Mouse (Mus musculus) kidney, adult 9 months (tissue): ENCODE measurements around the gene Krtap5-5.
"Not testable (repeated sequence)": the region's sequence is repeated elsewhere in the genome, so short reads cannot be mapped to it uniquely, and the experiment has no call there.

Experiments used
- DNase-seq: peaks from one replicate; pipeline ENCODE4 v3.0.0; 2022

Krtap5-5 gene

GRCm38 (mm10) chr7:142229871-142230270 lies at the start of gene Krtap5-5:
Gene Krtap5-5 (minus strand): TSS chr7:142229971.
- DNase-seq = peak; percentile 4

GRCm38 (mm10) chr7:142279291-142279690 lies 49.5 kb upstream of the Krtap5-5 start:
- DNase-seq = not testable (repeated sequence)

DNA sequence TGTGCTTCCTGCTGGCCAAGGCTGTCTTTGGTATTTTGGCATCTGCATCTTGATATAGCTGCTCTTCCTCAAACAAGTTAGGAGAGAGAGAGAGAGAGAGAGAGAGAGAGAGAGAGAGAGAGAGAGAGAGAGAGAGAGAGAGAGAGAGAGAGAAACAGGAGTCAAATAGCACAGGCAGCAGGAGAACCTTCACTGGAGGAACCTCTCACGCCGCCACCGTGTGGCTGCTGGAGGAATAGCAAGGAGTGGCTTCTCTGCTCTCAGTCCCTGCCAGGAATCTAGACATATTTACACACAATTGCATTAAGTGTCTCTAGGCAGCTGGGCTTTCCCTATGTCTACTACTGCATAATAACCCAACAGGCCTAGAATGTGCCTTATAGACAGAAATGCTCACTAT lies 48.4 kb upstream of the Krtap5-5 start:
- peak; percentile 47 for DNase-seq

DNA sequence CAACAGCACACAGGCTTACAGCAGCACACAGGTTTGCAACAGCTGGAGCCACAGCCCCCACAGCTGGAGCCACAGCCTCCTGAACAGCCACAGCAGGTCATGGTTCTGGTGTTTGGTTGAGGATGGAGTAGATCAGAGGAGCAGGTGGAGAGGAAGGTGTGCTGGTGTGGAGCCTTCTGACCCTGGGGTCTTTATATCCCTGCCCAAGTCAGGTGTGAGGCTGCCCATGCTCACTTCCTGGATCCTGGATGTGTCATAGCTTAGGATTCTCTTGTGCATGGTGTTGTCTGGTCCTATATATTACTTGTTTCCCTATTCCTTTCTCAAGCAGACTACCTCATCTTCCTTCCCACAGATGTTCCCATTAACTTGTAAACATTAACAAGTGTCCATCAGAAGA lies 44.5 kb upstream of the Krtap5-5 start, which contains the start of gene Gm4559:
TSS of gene Gm4559 (minus strand) at position 101 of the 400 bp plus-strand sequence.
- not testable (repeated sequence) for DNase-seq

- not testable (repeated sequence) for DNase-seq
These were observed 28.5 kb upstream of the Krtap5-5 start, which contains the start of gene Gm2431 for GRCm38 (mm10) chr7:142258254-142258653. Gene Gm2431 (minus strand): TSS chr7:142258354.

DNA sequence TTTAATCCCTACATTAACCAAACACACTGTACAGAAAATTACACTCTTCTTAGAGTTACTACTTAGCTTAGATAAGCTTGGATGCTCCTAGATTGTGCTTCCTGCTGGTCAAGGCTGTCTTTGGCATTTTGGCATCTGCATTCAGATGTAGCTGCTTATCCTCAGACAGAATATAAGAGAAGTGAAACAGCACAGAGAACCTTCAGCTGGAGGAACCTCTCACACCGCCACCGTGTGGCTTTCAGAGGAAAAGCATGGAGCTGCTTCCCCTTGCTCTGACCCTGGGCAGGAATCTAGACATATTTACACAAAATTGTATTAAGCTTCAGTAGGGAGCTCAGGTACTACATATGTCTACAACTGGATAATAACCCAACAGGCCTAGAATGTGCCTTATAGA lies 25.7 kb upstream of the Krtap5-5 start:
- peak; percentile 16 for DNase-seq

DNA sequence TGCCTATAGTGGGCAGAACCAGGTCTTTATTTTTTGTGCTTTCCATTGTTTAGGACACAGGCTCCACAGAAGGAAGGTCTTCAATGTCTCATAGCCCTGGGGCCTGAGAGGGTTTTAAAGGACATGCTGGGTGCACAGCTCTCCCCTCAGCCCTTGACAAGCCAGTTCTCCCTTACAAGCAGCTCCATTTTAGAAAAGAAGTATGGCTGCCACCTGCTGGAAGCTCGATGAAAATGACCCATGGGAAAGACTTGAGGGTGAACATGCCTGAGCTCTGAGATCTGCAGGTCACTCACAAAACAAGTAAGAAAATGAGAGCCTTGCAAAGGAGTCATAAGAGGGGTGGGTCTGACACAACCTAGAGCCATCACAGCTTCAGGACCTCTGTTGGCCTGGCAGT lies 20.1 kb upstream of the Krtap5-5 start:
- peak; percentile 22 for DNase-seq

DNA sequence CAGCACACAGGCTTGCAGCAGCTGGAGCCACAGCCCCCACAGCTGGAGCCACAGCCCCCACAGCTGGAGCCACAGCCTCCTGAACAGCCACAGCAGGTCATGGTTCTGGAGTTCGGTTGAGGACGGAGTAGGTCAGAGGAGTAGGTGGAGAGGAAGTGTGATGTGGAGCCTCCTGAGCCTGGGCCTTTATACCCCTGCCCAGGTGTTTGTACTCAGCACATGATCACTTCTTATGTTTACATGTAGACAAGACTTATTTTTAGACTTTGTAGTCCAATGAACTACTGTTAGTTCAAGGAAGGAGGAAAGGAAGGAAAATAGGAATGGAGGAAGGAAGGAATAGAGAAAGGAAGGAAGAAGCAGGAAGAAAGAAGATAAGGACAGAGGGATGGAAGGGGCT lies 11.2 kb upstream of the Krtap5-5 start, which contains the start of gene Gm40460:
TSS of gene Gm40460 (minus strand) at position 101 of the 400 bp plus-strand sequence.
- no peak for DNase-seq

GRCm38 (mm10) chr7:142231540-142231939 lies 1.8 kb upstream of the Krtap5-5 start:
- DNase-seq = no peak

DNA sequence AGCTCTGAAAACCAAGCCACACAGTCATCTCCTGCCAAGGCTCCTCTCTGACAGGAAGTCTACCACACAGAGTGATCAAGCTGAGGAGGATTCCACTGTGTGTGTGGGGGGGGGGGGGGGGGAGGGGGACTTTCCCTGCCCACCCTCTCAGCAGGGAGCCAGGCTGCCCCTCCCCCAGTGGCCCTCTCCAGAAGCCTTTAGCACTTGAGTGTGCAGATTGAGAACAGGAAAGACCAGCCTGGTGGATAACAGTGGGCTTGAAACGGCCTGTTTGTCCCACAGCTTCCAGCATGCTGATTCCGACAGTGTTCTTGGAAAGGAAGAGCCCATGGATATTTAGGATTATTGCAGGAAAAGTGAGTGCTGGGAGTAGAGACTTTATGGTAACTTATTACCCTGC lies 5.3 kb downstream of the Krtap5-5 start:
- no peak for DNase-seq

DNA sequence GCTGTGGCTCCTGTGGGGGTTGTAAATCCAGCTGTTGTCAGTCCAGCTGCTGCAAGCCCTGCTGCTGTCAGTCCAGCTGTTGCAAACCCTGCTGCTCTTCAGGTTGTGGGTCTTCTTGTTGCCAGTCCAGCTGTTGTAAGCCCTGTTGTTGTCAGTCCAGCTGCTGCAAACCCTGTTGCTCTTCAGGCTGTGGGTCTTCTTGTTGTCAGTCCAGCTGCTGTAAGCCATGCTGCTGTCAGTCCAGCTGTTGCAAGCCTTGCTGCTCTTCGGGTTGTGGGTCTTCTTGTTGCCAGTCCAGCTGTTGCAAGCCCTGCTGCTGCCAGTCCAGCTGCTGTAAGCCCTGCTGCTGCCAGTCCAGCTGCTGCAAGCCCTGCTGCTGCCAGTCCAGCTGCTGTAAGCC lies 17.6 kb downstream of the Krtap5-5 start:
- DNase-seq = not testable (repeated sequence)

DNA sequence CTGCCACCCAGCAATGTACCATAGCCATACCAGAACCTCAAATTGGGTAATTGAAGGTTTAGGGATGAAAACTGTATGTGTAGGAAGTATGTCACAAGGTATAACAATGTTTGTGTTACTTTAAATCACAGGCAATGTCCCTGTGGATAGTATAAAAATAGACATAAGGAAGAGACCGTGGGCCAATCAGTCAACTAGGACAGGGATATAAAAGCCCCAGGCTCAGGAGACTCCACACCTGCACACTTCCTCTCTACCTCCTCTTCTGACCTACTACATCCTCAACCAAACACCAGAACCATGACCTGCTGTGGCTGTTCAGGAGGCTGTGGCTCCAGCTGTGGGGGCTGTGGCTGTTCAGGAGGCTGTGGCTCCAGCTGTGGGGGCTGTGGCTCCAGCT lies 18.2 kb downstream of the Krtap5-5 start, which contains the start of gene Gm7579:
TSS of gene Gm7579 (plus strand) at position 301 of the 400 bp plus-strand sequence.
- DNase-seq = no peak

DNA sequence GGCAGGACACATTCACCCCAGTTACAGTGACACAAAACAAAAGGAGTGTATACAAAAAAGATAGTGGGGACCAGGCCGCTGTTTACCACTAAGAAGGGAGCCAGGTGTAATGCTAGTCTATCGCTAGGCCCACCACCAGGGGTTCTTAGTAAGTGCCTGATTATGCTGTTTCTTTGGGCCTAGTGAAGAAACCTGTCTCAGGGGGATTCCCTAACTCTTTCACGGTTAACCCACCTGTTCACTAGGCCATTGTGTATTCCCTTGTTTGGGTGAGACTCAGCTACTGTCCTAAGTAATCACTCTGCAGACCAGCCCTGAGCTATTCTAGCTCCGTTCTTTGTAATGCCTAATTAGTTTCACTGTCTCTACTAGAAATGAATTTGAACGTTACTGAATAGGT lies 22.9 kb downstream of the Krtap5-5 start:
- not testable (repeated sequence) for DNase-seq

GRCm38 (mm10) chr7:142205488-142205887 lies 24.3 kb downstream of the Krtap5-5 start:
- no peak for DNase-seq

DNA sequence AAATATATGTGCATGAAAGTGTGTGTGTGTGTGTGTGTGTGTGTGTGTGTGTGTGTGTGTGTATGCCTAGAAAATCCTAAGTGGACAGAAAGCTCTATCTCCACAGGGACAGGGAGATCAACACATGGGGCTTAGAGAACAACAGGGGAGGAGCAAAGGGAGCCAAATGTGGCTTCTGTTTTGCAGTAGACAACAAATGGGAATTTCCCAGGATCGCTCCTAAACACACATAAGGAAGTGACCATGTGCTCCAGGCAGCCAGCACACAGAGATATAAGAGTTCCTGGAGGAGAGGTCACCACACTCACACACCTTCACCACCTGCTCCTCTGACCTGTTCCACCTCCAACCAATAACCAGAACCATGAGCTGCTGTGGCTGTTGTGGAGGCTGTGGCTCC lies 28.7 kb downstream of the Krtap5-5 start, which contains the start of gene Krtap5-3:
TSS of gene Krtap5-3 (plus strand) at position 301 of the 400 bp plus-strand sequence.
- DNase-seq = no peak

DNA sequence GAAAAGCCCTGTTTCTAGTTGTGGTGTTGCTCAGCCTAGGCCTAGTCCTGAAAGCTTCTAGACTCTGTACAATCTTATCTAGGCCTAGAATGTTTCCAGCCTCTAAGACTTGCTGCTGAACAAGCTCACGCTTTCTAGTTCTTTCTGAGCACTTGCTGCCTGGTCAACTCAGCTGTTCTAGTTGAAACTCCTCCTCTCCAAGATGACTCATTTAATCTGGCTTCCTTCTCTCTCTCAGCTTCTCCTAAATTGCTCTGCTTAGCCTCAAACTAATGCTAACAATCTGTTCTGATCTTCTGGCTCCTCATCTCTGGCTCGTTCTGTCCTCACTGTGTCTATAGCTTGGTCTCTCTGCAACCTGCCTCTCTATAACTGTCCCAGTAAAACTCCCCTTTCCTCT lies 31.0 kb downstream of the Krtap5-5 start:
- DNase-seq = no peak

- no peak for DNase-seq
These were observed 39.5 kb downstream of the Krtap5-5 start, which contains the start of gene Gm10153 for GRCm38 (mm10) chr7:142190289-142190688. Gene Gm10153 (minus strand): TSS chr7:142190389.

DNA sequence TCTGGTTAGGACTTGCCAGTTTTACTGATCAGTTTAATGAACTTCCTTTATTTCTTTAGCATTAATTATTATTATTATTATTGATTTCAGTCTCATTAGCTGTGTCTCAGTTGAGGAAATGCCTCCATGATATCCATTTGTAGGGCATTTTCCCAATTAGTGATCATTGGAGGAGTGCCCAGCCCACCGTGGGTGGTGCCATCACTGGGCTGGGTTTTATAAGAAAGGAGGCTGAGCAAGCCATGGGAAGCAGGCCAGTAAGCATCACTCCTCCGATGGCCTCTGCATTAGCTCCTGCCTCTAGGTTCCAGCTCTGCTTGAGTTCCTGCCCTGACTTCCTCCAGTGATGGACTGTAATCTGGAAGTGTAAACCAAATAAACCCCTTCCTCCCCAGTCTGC lies 41.6 kb downstream of the Krtap5-5 start:
- DNase-seq = no peak

- DNase-seq = no peak
These were observed 48.8 kb downstream of the Krtap5-5 start for GRCm38 (mm10) chr7:142181021-142181420.
